Mouse (Mus musculus) thymus, adult 2 months (tissue): ENCODE data around the gene Chrna9.

Experiments
- CTCF ChIP-seq: fragments of 200-500 bp; IDR thresholded peaks from 2 replicates; pipeline ENCODE4 v1.5.1; 2012; ENCODE audit warnings: mild to moderate bottlenecking, control low read depth, low read length, moderate library complexity, borderline replicate concordance; ENCODE audit not compliant: control insufficient read depth, poor library complexity, insufficient read depth; ENCODE audit errors: extremely low read depth
- POLR2A ChIP-seq: fragments of 200-500 bp; IDR thresholded peaks from 2 replicates; pipeline ENCODE4 v1.6.1; 2012; ENCODE audit warnings: mild to moderate bottlenecking, low read length, control low read depth, moderate library complexity; ENCODE audit not compliant: control insufficient read depth, poor library complexity, insufficient read depth; ENCODE audit errors: extremely low read depth

DNA sequence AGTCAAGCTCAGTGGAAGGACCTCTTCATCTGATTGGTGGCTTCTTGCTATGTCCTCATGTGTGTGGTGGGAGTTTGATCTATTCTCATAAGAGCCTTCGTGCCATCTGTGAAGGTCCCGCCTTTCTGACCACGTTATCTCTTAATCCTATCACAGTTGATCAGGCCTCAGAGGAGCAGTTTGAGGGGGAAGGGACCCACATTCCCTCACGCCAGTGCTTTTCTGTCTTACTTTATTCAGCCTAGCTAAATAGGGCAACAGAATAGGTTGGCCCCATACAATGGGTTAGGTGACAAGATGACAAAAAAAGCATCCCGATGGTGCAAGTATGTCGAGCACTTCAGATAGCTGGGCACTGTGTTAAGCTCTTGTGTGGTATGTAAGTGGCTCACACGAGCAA, 39.0 kb upstream of the Chrna9 start:
- no peak for TF ChIP-seq POLR2A
- TF ChIP-seq CTCF = no peak
